Comparison of ENCODE assay signal across 9 mouse cellular contexts in genomic region chr9:53301269-53301720, GRCm38 (mm10). TPM values are rescaled to one million over a fixed set of nuclear protein-coding genes. Genes with fewer than 3 reads are reported as not detected.
DNase-seq lines count a peak whose midpoint lies in the region; ATAC-seq and TF ChIP-seq lines count a peak whose summit lies in the region.
"Had no signal": no experiment of that assay in that cellular context is flagged by ENCODE, and none has a peak within 500 bp of the region (broad histone marks: within the 10 kb centered on the region; RNA-seq: fewer than 3 reads in every experiment).

TSS of gene Exph5 (plus strand) at chr9:53301670.

- H3K9ac ChIP-seq in forebrain, embryonic 14.5 days (ENCODE audit: low read length): peak within 1 kb of the TSS; percentile 37; the same call in 1 of the 2 replicates
- peak within 1 kb of the TSS; percentile 67 for H3K9ac ChIP-seq in kidney, embryonic 16.5 days (replicated peaks; ENCODE audit: low read length)
- 0 out of 2 replicates have a peak within 1 kb of the TSS, but pooled peaks have one; percentile 11 for H3K9ac ChIP-seq in liver, postnatal 0 days (replicated peaks)
- peak within 1 kb of the TSS; percentile 14; the same call in 1 of the 2 replicates for H3K9ac ChIP-seq in neural tube, embryonic 15.5 days (replicated peaks)

- H3K27ac ChIP-seq in forebrain, embryonic 14.5 days (ENCODE audit: low read depth, low read length): no peak within 1 kb of the TSS
- peak within 1 kb of the TSS; percentile 45 for H3K27ac ChIP-seq in kidney, embryonic 16.5 days (ENCODE audit: low read length)
- H3K27ac ChIP-seq in liver, postnatal 0 days (ENCODE audit: low read depth): no peak within 1 kb of the TSS
- no peak within 1 kb of the TSS for H3K27ac ChIP-seq in neural tube, embryonic 15.5 days (replicated peaks)
- H3K27ac ChIP-seq: macrophage had no signal

- under 1% methylated on average over 11 of the region's 11 CpGs for WGBS in forebrain, embryonic 14.5 days
- 0% methylated on average over 11 of the region's 11 CpGs for WGBS in kidney, embryonic 16.5 days
- under 1% methylated on average over 11 of the region's 11 CpGs for WGBS in liver, postnatal 0 days (ENCODE audit: insufficient replicate concordance)
- under 1% methylated on average over 11 of the region's 11 CpGs for WGBS in neural tube, embryonic 15.5 days

- no peak for TF ChIP-seq EP300 in liver, postnatal 0 days (IDR thresholded peaks at IDR 0.05; ENCODE audit: low read depth)

- peak; percentile 24 for DNase-seq in c-Kit-positive CD71-negative TER-119-negative erythroid progenitor cells, embryonic 14.5 days (ENCODE audit: low read depth)
- DNase-seq in forebrain, embryonic 14.5 days (ENCODE audit: low spot score): peak; percentile 48
- DNase-seq in liver, postnatal 0 days: peak; percentile 63
- DNase-seq in yolk sac, embryonic 10.5 days (ENCODE audit: low spot score): peak; percentile 84

- ATAC-seq in erythroblast, adult 5-6 weeks (replicated peaks; ENCODE audit: low FRiP score, poor library complexity, severe bottlenecking): no peak
- peak; percentile 63 for ATAC-seq in forebrain, embryonic 14.5 days
- peak; percentile 89 for ATAC-seq in kidney, embryonic 16.5 days (ENCODE audit: low FRiP score, low TSS enrichment)
- peak; percentile 75 for ATAC-seq in liver, postnatal 0 days
- no peak; the same call in 1 of the 2 replicates for ATAC-seq in neural tube, embryonic 15.5 days (ENCODE audit: low FRiP score)

- H3K4me2 ChIP-seq in forebrain, embryonic 14.5 days (ENCODE audit: low read length): peak within 1 kb of the TSS; percentile 61
- peak within 1 kb of the TSS; percentile 88 for H3K4me2 ChIP-seq in kidney, embryonic 16.5 days (replicated peaks; ENCODE audit: low read depth, low read length)
- peak within 1 kb of the TSS; percentile 66 for H3K4me2 ChIP-seq in liver, postnatal 0 days (ENCODE audit: low read depth, low read length)
- H3K4me2 ChIP-seq in neural tube, embryonic 15.5 days: peak within 1 kb of the TSS; percentile 92

- peak within 1 kb of the TSS; percentile 16 for H3K4me3 ChIP-seq in erythroblast, embryonic 14.5 days (replicated peaks)
- H3K4me3 ChIP-seq in forebrain, embryonic 14.5 days (ENCODE audit: low read depth, low read length): peak within 1 kb of the TSS; percentile 28
- H3K4me3 ChIP-seq in kidney, embryonic 16.5 days (ENCODE audit: low read length): peak within 1 kb of the TSS; percentile 54
- peak within 1 kb of the TSS; percentile 39 for H3K4me3 ChIP-seq in liver, postnatal 0 days (ENCODE audit: low read depth, low read length)
- peak within 1 kb of the TSS; percentile 43 for H3K4me3 ChIP-seq in neural tube, embryonic 15.5 days (replicated peaks)

- no peaks in the 10 kb centered on the region for H3K36me3 ChIP-seq in erythroblast, embryonic 14.5 days (ENCODE audit: control insufficient read depth)
- H3K36me3 ChIP-seq in forebrain, embryonic 14.5 days (ENCODE audit: control insufficient read depth, insufficient read depth, low read length): no peaks in the 10 kb centered on the region
- H3K36me3 ChIP-seq in kidney, embryonic 16.5 days (ENCODE audit: insufficient read depth, low read length): no peaks in the 10 kb centered on the region
- no peaks in the 10 kb centered on the region for H3K36me3 ChIP-seq in liver, postnatal 0 days (replicated peaks; ENCODE audit: insufficient read depth, low read length)
- no peaks in the 10 kb centered on the region for H3K36me3 ChIP-seq in neural tube, embryonic 15.5 days

- no peaks in the 10 kb centered on the region for H3K9me3 ChIP-seq in erythroblast, embryonic 14.5 days (ENCODE audit: control insufficient read depth, low read length)
- H3K9me3 ChIP-seq in forebrain, embryonic 14.5 days (replicated peaks; ENCODE audit: control insufficient read depth, low read length): no peaks in the 10 kb centered on the region
- H3K9me3 ChIP-seq in kidney, embryonic 16.5 days (ENCODE audit: low read length): no peaks in the 10 kb centered on the region
- no peaks in the 10 kb centered on the region for H3K9me3 ChIP-seq in liver, postnatal 0 days (ENCODE audit: low read length)
- no peaks in the 10 kb centered on the region for H3K9me3 ChIP-seq in neural tube, embryonic 15.5 days (replicated peaks)

- no peaks in the 10 kb centered on the region for H3K4me1 ChIP-seq in erythroblast, embryonic 14.5 days (ENCODE audit: control insufficient read depth)
- H3K4me1 ChIP-seq in forebrain, embryonic 14.5 days (ENCODE audit: control insufficient read depth, insufficient read depth, low read length): peaks cover 9% of the 10 kb centered on the region
- peaks cover 14% of the 10 kb centered on the region for H3K4me1 ChIP-seq in kidney, embryonic 16.5 days (ENCODE audit: insufficient read depth, low read length)
- peaks cover 8% of the 10 kb centered on the region; the same call in 1 of the 2 replicates for H3K4me1 ChIP-seq in liver, postnatal 0 days (ENCODE audit: insufficient read depth)
- H3K4me1 ChIP-seq in neural tube, embryonic 15.5 days: peaks cover 11% of the 10 kb centered on the region

- no peak for TF ChIP-seq CTCF in liver, postnatal 0 days (IDR thresholded peaks at IDR 0.05; ENCODE audit: low read depth)

- H3K27me3 ChIP-seq in erythroblast, embryonic 14.5 days (ENCODE audit: control insufficient read depth): peaks cover 17% of the 10 kb centered on the region
- H3K27me3 ChIP-seq in forebrain, embryonic 14.5 days (replicated peaks; ENCODE audit: control insufficient read depth, insufficient read depth, low read length): peaks cover 11% of the 10 kb centered on the region; the same call in 1 of the 2 replicates
- no peaks in the 10 kb centered on the region for H3K27me3 ChIP-seq in kidney, embryonic 16.5 days (ENCODE audit: insufficient read depth, low read length)
- no peaks in the 10 kb centered on the region for H3K27me3 ChIP-seq in liver, postnatal 0 days (ENCODE audit: insufficient read depth, low read length)
- peaks cover 12% of the 10 kb centered on the region; the same call in 1 of the 2 replicates for H3K27me3 ChIP-seq in neural tube, embryonic 15.5 days (replicated peaks)

RNA-seq across cellular contexts. Expression of gene Exph5, which starts in this region (rescaled TPM):
- polyA plus RNA-seq in erythroblast, embryonic 14.5 days (2012): not detected in 2 replicates
- not detected in 2 replicates for total RNA-seq in erythroblast, adult 5-6 weeks (2015; ENCODE audit: low replicate concordance)
- total RNA-seq in erythroblast, adult 5-6 weeks (2017; ENCODE audit: low replicate concordance): 0.28 TPM in 1 of 2 replicates, not detected in the other
- 0.05 and 0.19 TPM in 2 replicates for polyA plus RNA-seq in forebrain, embryonic 14.5 days (2014; fragmentation: Nextera tagmentation; extraction: Ambion mirVana)
- 2.2 and 3.3 TPM in 2 replicates for polyA plus RNA-seq in kidney, embryonic 16.5 days (2015; fragmentation: Nextera tagmentation; extraction: Ambion mirVana)
- polyA plus RNA-seq in liver, postnatal 0 days (2015; fragmentation: Nextera tagmentation; extraction: Ambion mirVana): 0.18 and 0.36 TPM in 2 replicates
- 0.38 and 0.66 TPM in 2 replicates for polyA plus RNA-seq in neural tube, embryonic 15.5 days (2015; fragmentation: Nextera tagmentation; extraction: Ambion mirVana)
- polyA plus RNA-seq: macrophage had no signal

Comparison
In these comparisons a context has a peak if more than half of its experiments do, and no peak if none do; other contexts are left out.
1. Peak in DNase-seq, ATAC-seq, H3K4me3 ChIP-seq, H3K9ac ChIP-seq and H3K4me2 ChIP-seq in forebrain, embryonic 14.5 days; RNA of the gene not detected or under 1 TPM.
2. Peak in DNase-seq, ATAC-seq, H3K4me3 ChIP-seq, H3K9ac ChIP-seq and H3K4me2 ChIP-seq in liver, postnatal 0 days; RNA of the gene not detected or under 1 TPM.
3. DNase-seq: peak in every context shown above with its lines; median percentile 84 in yolk sac, embryonic 10.5 days; 63 in liver, postnatal 0 days; 48 in forebrain, embryonic 14.5 days; 24 in c-Kit-positive CD71-negative TER-119-negative erythroid progenitor cells, embryonic 14.5 days.
4. H3K9ac ChIP-seq: peak in every context shown above with its lines; median percentile 67 in kidney, embryonic 16.5 days; 37 in forebrain, embryonic 14.5 days; 14 in neural tube, embryonic 15.5 days; 11 in liver, postnatal 0 days.